Mouse (Mus musculus) MEL (cell line): ENCODE measurements at regions not wholly inside any gene's neighbourhood (a gene's known extent, or its start where the extent isn't known, plus 50 kb on each side); places are given as distances from the start of the nearest gene placed in this dataset.

Experiments
- DNase-seq: peaks from one replicate; pipeline ENCODE4 v3.0.0; 2011; ENCODE audit warnings: low read depth, low spot score
- H3K27ac ChIP-seq: 2 replicates; pipeline ENCODE4 v1.5.1; 2012; ENCODE audit warnings: low read depth, mild to moderate bottlenecking, control low read depth, low read length, moderate library complexity; ENCODE audit not compliant: control insufficient read depth
- H3K27me3 ChIP-seq, 2 experiments: fragments of 150-350 bp in 1 of 2; sonication (generic) in 1 of 2; 2 replicates each; pipeline ENCODE4 v1.6.1; 2012; ENCODE audit warnings: low read length in 2 of 2, mild to moderate bottlenecking in 2 of 2, improper control_type of control experiment in 1 of 2, moderate library complexity in 1 of 2; ENCODE audit not compliant: insufficient read depth in 2 of 2, control insufficient read depth in 1 of 2
- H3K36me3 ChIP-seq, 2 experiments: 2 replicates each; pipeline ENCODE4 v1.6.1; 2012 to 2014; ENCODE audit warnings: low read length in 2 of 2, improper control_type of control experiment in 1 of 2, inconsistent platforms in 1 of 2, mild to moderate bottlenecking in 1 of 2; ENCODE audit not compliant: insufficient read depth in 2 of 2, control insufficient read depth in 1 of 2
- H3K4me1 ChIP-seq, 2 experiments: fragments of 150-350 bp in 1 of 2; sonication (generic) in 1 of 2; 2 replicates each; pipeline ENCODE4 v1.6.1; 2012; ENCODE audit warnings: low read length in 2 of 2, improper control_type of control experiment in 1 of 2, mild to moderate bottlenecking in 1 of 2; ENCODE audit not compliant: insufficient read depth in 2 of 2, control insufficient read depth in 1 of 2
- H3K4me3 ChIP-seq, 2 experiments: fragments of 150-350 bp in 1 of 2; sonication (generic) in 1 of 2; 2 replicates each; pipeline ENCODE4 v1.5.1; 2012; ENCODE audit warnings: low read depth in 2 of 2, low read length in 2 of 2, mild to moderate bottlenecking in 2 of 2, moderate library complexity in 2 of 2, control low read depth in 1 of 2, improper control_type of control experiment in 1 of 2; ENCODE audit not compliant: control insufficient read depth in 1 of 2, insufficient read depth in 1 of 2
- H3K79me2 ChIP-seq: 2 replicates; pipeline ENCODE4 v1.6.1; 2012; ENCODE audit warnings: mild to moderate bottlenecking, low read length, moderate library complexity; ENCODE audit not compliant: control insufficient read depth, poor library complexity, insufficient read depth
- H3K9ac ChIP-seq: 2 replicates; pipeline ENCODE4 v1.6.1; 2012; ENCODE audit warnings: low read depth, mild to moderate bottlenecking, control low read depth, low read length, moderate library complexity; ENCODE audit not compliant: control insufficient read depth, poor library complexity, severe bottlenecking
- H3K9me3 ChIP-seq: fragments of 150-350 bp; sonication (generic); replicated peaks from 2 replicates; pipeline ENCODE4 v1.6.1; 2012; ENCODE audit warnings: mild to moderate bottlenecking, low read length, improper control_type of control experiment, moderate library complexity; ENCODE audit not compliant: insufficient read depth
- BHLHE40 ChIP-seq: IDR thresholded peaks from 2 replicates; pipeline ENCODE4 v1.6.1; 2012; ENCODE audit warnings: low read depth, mild to moderate bottlenecking, inconsistent platforms, low read length, improper control_type of control experiment, borderline replicate concordance
- CHD1 ChIP-seq: IDR thresholded peaks from 2 replicates; pipeline ENCODE4 v1.6.1; 2012; ENCODE audit warnings: low read depth, mild to moderate bottlenecking, inconsistent platforms, low read length, improper control_type of control experiment
- E2F4 ChIP-seq: IDR thresholded peaks from 2 replicates; pipeline ENCODE4 v1.6.1; 2011; ENCODE audit warnings: low read depth, low read length, improper control_type of control experiment, borderline replicate concordance
- ELF1 ChIP-seq: IDR thresholded peaks from 2 replicates; pipeline ENCODE4 v1.6.1; 2014; ENCODE audit warnings: low read depth, mild to moderate bottlenecking, inconsistent platforms, low read length, improper control_type of control experiment, moderate library complexity
- ETS1 ChIP-seq: IDR thresholded peaks from 2 replicates; pipeline ENCODE4 v1.6.1; 2012; ENCODE audit warnings: low read depth, mild to moderate bottlenecking, inconsistent platforms, low read length, improper control_type of control experiment, moderate library complexity
- GABPA ChIP-seq: IDR thresholded peaks from 2 replicates; pipeline ENCODE4 v1.6.1; 2012; ENCODE audit warnings: low read depth, mild to moderate bottlenecking, inconsistent platforms, low read length, improper control_type of control experiment, moderate library complexity
- GATA1 ChIP-seq: IDR thresholded peaks from 2 replicates; pipeline ENCODE4 v1.6.1; 2011; ENCODE audit warnings: low read depth, low read length, improper control_type of control experiment
- HCFC1 ChIP-seq: IDR thresholded peaks from 2 replicates; pipeline ENCODE4 v1.6.1; 2012; ENCODE audit warnings: low read depth, mild to moderate bottlenecking, inconsistent platforms, low read length, improper control_type of control experiment, moderate library complexity
- KAT2A ChIP-seq: conservative IDR thresholded peaks from 2 replicates; pipeline ENCODE4 v1.6.1; 2012; ENCODE audit warnings: low read depth, low read length, improper control_type of control experiment, inconsistent platforms
- MAX ChIP-seq: IDR thresholded peaks from 2 replicates; pipeline ENCODE4 v1.6.1; 2011; ENCODE audit warnings: low read length, improper control_type of control experiment
- MAZ ChIP-seq: IDR thresholded peaks from 2 replicates; pipeline ENCODE4 v1.6.1; 2012; ENCODE audit warnings: low read depth, mild to moderate bottlenecking, inconsistent platforms, low read length, improper control_type of control experiment
- NELFE ChIP-seq: IDR thresholded peaks from 2 replicates; pipeline ENCODE4 v1.6.1; 2011; ENCODE audit warnings: low read depth, low read length, improper control_type of control experiment
- NRF1 ChIP-seq: IDR thresholded peaks from 2 replicates; pipeline ENCODE4 v1.6.1; 2014; ENCODE audit warnings: low read depth, mild to moderate bottlenecking, inconsistent platforms, low read length, improper control_type of control experiment, moderate library complexity; ENCODE audit not compliant: poor library complexity, insufficient read depth, severe bottlenecking
- SMC3 ChIP-seq: IDR thresholded peaks from 2 replicates; pipeline ENCODE4 v1.6.1; 2011; ENCODE audit warnings: low read depth, low read length, improper control_type of control experiment
- TAL1 ChIP-seq: IDR thresholded peaks from 2 replicates; pipeline ENCODE4 v1.6.1; 2012; ENCODE audit warnings: mild to moderate bottlenecking, inconsistent platforms, low read length, moderate library complexity, mixed read lengths
- TBP ChIP-seq: IDR thresholded peaks from 2 replicates; pipeline ENCODE4 v1.8.0; 2011; ENCODE audit warnings: low read depth, low read length, improper control_type of control experiment
- UBTF ChIP-seq: IDR thresholded peaks from 2 replicates; pipeline ENCODE4 v1.6.1; 2012; ENCODE audit warnings: low read depth, mild to moderate bottlenecking, inconsistent platforms, low read length, improper control_type of control experiment, moderate library complexity, borderline replicate concordance; ENCODE audit not compliant: insufficient read depth
- USF1 ChIP-seq: IDR thresholded peaks from 2 replicates; pipeline ENCODE4 v1.6.1; 2014; ENCODE audit warnings: low read depth, mild to moderate bottlenecking, inconsistent platforms, low read length, improper control_type of control experiment, moderate library complexity
- USF2 ChIP-seq, 2 experiments: IDR thresholded peaks; 2 replicates each; pipeline ENCODE4 v1.6.1; 2011 to 2012; ENCODE audit warnings: improper control_type of control experiment in 2 of 2, low read length in 2 of 2, borderline replicate concordance in 1 of 2, inconsistent platforms in 1 of 2, low read depth in 1 of 2, mild to moderate bottlenecking in 1 of 2; ENCODE audit not compliant: insufficient read depth in 1 of 2
- ZMIZ1 ChIP-seq: IDR thresholded peaks from 2 replicates; pipeline ENCODE4 v1.6.1; 2012; ENCODE audit warnings: low read depth, mild to moderate bottlenecking, inconsistent platforms, low read length, improper control_type of control experiment, moderate library complexity

GRCm38 (mm10) chr10:101004687-101005086, 414.4 kb downstream of the 1700017N19Rik start:
- Histone ChIP-seq H3K36me3 (no peaks in the 10 kb centered on the region), H3K27me3 (no peaks in the 10 kb centered on the region), H3K9me3 (no peaks in the 10 kb centered on the region; the same call in 1 of the 2 replicates), H3K27ac (no peak overlapping the region), H3K9ac (no peak overlapping the region), H3K4me1 (no peaks in the 10 kb centered on the region), H3K79me2 (no peaks in the 10 kb centered on the region), H3K4me3 (no peak overlapping the region)
- no peak for TF ChIP-seq ELF1
- no peak for TF ChIP-seq NELFE
- TF ChIP-seq SMC3 = no peak
- no peak for TF ChIP-seq MAZ
- DNase-seq = no peak

- H3K36me3 ChIP-seq = no peaks in the 10 kb centered on the region
- H3K27ac ChIP-seq = no peak overlapping the region
- no peak overlapping the region for H3K4me3 ChIP-seq
- no peaks in the 10 kb centered on the region for H3K9me3 ChIP-seq
- TF ChIP-seq MAX (no peak), USF2 (IDR thresholded peaks at IDR 0.05; ENCODE audit: borderline replicate concordance in 1 of 2, insufficient read depth in 1 of 2, low read depth in 1 of 2, low read length in 2 of 2) (no peak), CHD1 (no peak), GATA1 (no peak), ELF1 (no peak), ZMIZ1 (no peak), NRF1 (no peak), BHLHE40 (no peak), E2F4 (no peak), ETS1 (no peak), USF1 (no peak), UBTF (no peak), TBP (no peak), GABPA (no peak), TAL1 (no peak), HCFC1 (no peak), NELFE (no peak), KAT2A (no peak)
- H3K9ac ChIP-seq = no peak overlapping the region
- no peaks in the 10 kb centered on the region for H3K27me3 ChIP-seq
- H3K4me1 ChIP-seq = no peaks in the 10 kb centered on the region
- H3K79me2 ChIP-seq = no peaks in the 10 kb centered on the region
- no peak for DNase-seq
Observed at GRCm38 (mm10) chr10:101015416-101015815, 425.1 kb downstream of the 1700017N19Rik start.
